Mouse (Mus musculus) heart, postnatal 14 days (tissue): ENCODE results near the gene Gm28041. TPM values are rescaled to one million over a fixed set of nuclear protein-coding genes. Genes with fewer than 3 reads are reported as not detected.
"Not testable (repeated sequence)": the region's sequence is repeated elsewhere in the genome, so short reads cannot be mapped to it uniquely, and the experiment has no call there.

ENCODE experiments used
- DNase-seq, 2 experiments: peaks; one replicate each; pipeline ENCODE4 v3.0.0; 2021 to 2022
- intact Hi-C: fragments of 180-260 bp; cut with DNase I; formaldehyde crosslinking; loops from one replicate; pipeline ENCODE4 v1.15.1; 2025
- long read RNA-seq, 2 experiments: library from polyadenylated mRNA; stranded (forward); transcript quantifications; one replicate each; pipeline ENCODE4 v2.0.0; 2021
- total RNA-seq, 2 experiments: library from RNA; stranded (reverse); gene quantifications; 2 replicates each; pipeline ENCODE4 v1.2.3; 2021

The Gm28041 gene
- 1 to 10 TPM in 1 of 2 experiments, under 1 TPM in 1; 0.69 to 1.8 TPM for total RNA-seq
- long read RNA-seq, experiment 1, result 0 reads
- long read RNA-seq, experiment 2, result 0 reads

- peak; percentile 65 to 72 for DNase-seq
- intact Hi-C loops, result not testable (repeated sequence)
Measured at GRCm38 (mm10) chr13:67375050-67375911, at the start of gene Gm28041, which contains the start of gene Zfp456. Gene Gm28041, minus strand, starts transcription at chr13:67375733. Gene Zfp456, minus strand, starts transcription at chr13:67375810.

- DNase-seq, intact Hi-C loops: not testable (repeated sequence)
Measured at GRCm38 (mm10) chr13:67422532-67422931, 47.0 kb upstream of the Gm28041 start.

- DNase-seq, result peak in 1 of 2 experiments; percentile 16
Measured at GRCm38 (mm10) chr13:67421207-67421857, 45.8 kb upstream of the Gm28041 start, which contains the start of gene Zfp459. Gene Zfp459, minus strand, starts transcription at chr13:67421418.

GRCm38 (mm10) chr13:67420558-67421206, 45.1 kb upstream of the Gm28041 start:
- no peak for DNase-seq
- intact Hi-C loops, result no loop called here

More at GRCm38 (mm10) chr13:67421207-67421857, 45.8 kb upstream of the Gm28041 start, which contains the start of gene Zfp459:
- intact Hi-C loops, result no loop called here

GRCm38 (mm10) chr13:67416811-67417210, 41.3 kb upstream of the Gm28041 start:
- intact Hi-C loops, result no loop called here
- no peak for DNase-seq

GRCm38 (mm10) chr13:67415759-67416158, 40.2 kb upstream of the Gm28041 start:
- intact Hi-C loops, result no loop called here

GRCm38 (mm10) chr13:67413634-67414033, 38.1 kb upstream of the Gm28041 start:
- intact Hi-C loops, DNase-seq: not testable (repeated sequence)

More at GRCm38 (mm10) chr13:67415759-67416158, 40.2 kb upstream of the Gm28041 start:
- no peak for DNase-seq

- peak; percentile 73 to 75 for DNase-seq
- intact Hi-C loops, result not testable (repeated sequence)
Measured at GRCm38 (mm10) chr13:67399183-67399903, 23.8 kb upstream of the Gm28041 start, which contains the start of gene Zfp429. Gene Zfp429, minus strand, starts transcription at chr13:67399819.

- intact Hi-C loops, DNase-seq: not testable (repeated sequence)
Measured at GRCm38 (mm10) chr13:67376255-67376654, 722 bp upstream of the Gm28041 start.

GRCm38 (mm10) chr13:67360131-67360744, 15.3 kb downstream of the Gm28041 start, which contains the start of the genes Gm28044 and Zfp953:
Gene Gm28044, minus strand, starts transcription at chr13:67360536.
Gene Zfp953, minus strand, starts transcription at chr13:67360605.
- peak; percentile 83 to 92 for DNase-seq
- intact Hi-C loops, result loop anchor here (2.0 kb wide), 1 partner anchor 23 kb away; no protein-coding TSS in a partner anchor

- intact Hi-C loops, result no loop called here
- DNase-seq, result no peak
Measured at GRCm38 (mm10) chr13:67351854-67352253, 23.7 kb downstream of the Gm28041 start.

- DNase-seq, result no peak
- intact Hi-C loops, result no loop called here
Measured at GRCm38 (mm10) chr13:67343422-67343821, 32.1 kb downstream of the Gm28041 start.

GRCm38 (mm10) chr13:67332877-67333276, 42.7 kb downstream of the Gm28041 start:
- DNase-seq, result no peak
- intact Hi-C loops, result loop anchor here (2.0 kb wide), 1 partner anchor 24 kb away; no protein-coding TSS in a partner anchor

GRCm38 (mm10) chr13:67332019-67332724, 43.4 kb downstream of the Gm28041 start, which contains the start of gene Zfp595:
Gene Zfp595, minus strand, starts transcription at chr13:67332570.
- intact Hi-C loops, result loop anchor here (2.0 kb wide), 1 partner anchor 23 kb away; no protein-coding TSS in a partner anchor
- DNase-seq, result peak; percentile 73 to 85

GRCm38 (mm10) chr13:67306718-67307117, 68.8 kb downstream of the Gm28041 start:
- intact Hi-C loops, result loop anchor here (10.0 kb wide), 2 partner anchors 182 to 418 kb away; partner anchors contain the start of genes Zfp65 and Zfp759
- DNase-seq, result no peak

GRCm38 (mm10) chr13:67305822-67306672, 69.5 kb downstream of the Gm28041 start, which contains the start of gene Zfp457:
Gene Zfp457, minus strand, starts transcription at chr13:67306485.
- intact Hi-C loops, result loop anchor here (10.0 kb wide), 2 partner anchors 181 to 419 kb away; partner anchors contain the start of genes Zfp65 and Zfp759
- peak; percentile 79 to 92 for DNase-seq
